Mouse (Mus musculus): ENCODE measurements around the gene Pip5k1b.

The Pip5k1b gene

DNA sequence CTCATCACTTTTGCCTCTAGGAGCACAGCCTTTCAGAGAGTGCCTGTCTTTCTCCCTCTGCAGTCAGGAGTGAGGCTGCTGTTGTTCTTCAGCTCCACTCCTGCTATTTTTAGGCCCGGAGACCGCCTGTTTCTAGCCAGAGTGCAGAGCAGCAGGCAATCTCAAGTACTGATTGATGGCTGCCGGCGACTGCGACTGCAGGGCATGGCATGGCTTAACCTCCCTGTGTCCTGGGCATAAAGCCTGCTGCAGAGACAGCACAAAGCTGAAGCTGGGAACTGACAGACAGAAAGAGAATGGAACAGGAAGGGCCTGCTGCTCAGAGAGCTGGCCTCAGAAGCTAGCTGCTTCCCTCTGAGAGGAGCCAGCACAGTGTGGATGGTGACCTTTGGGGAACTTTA lies 247.4 kb downstream of the Pip5k1b start:
- DNase-seq (ENCODE audit: low read depth, low spot score) = no peak

DNA sequence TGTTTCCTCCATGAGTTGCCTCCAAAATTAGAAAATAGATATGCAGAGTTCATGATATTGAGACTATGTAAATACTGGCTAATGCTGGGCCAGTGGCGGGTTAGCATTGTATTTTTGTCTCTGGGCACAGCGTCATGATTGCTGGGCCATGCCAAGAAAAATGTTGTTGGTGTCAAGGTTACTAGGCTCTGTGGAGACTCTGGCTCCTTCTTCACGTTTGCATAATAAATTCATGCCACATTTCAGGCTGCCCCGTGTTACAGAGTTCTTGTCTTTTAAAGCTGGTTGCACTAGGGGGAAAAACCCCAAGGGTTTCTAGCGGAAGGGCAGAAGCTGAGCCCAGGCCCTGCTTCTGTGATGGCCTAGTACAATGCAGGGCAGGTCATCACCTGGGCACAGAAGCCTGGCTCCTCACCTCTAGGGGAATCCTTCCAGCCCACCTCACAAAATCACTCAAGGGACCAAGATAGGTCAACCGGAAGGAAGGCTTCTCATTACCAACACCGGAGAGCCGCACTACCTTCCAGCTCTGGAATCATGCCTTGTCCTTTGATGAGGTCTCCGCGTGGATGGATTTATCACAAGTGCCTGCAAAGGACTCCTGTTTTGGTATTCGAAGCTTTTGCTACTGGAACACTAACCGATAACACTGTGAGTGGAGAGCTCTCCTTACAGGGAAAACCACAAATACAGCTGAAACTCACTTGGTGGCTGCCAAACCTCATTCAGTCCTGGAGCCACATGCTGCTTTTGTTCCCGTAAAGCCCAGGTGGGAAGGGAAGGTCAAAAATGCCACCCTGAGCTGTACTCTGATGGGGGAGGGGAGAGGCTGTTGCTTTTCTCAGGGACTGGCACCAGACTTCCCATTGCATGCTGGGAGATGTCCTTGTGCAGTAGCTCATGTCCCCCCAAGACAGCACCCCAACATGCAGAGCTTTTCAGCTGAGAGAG lies 248.1 kb downstream of the Pip5k1b start:
- DNase-seq (ENCODE audit: low read depth, low spot score) = no peak

DNA sequence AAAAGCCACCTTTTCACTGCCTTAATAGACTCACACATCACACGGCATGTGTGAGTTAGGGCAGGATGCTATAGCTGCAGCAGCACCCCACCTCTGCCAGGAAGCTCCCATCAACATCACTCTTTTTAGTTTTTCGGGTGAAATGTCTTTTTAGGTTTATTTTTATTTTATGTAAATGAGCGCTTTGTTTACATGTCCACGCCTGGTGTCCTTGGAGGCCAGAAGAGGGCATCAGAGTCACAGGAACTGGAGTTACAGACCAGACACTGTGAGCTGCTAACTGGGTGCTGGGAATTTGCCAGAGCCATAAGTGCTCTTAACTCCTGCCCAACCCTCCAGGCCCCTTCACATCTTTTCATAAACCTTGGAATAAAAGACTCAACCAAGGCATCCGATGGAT lies 249.3 kb downstream of the Pip5k1b start:
- DNase-seq (ENCODE audit: low read depth, low spot score) = no peak

- DNase-seq (ENCODE audit: low read depth, low spot score) = no peak
Measured at GRCm38 (mm10) chr19:24302198-24302597, 253.5 kb downstream of the Pip5k1b start.

- DNase-seq (ENCODE audit: low read depth, low spot score) = no peak
Measured at GRCm38 (mm10) chr19:24301768-24302148, 253.9 kb downstream of the Pip5k1b start.

DNA sequence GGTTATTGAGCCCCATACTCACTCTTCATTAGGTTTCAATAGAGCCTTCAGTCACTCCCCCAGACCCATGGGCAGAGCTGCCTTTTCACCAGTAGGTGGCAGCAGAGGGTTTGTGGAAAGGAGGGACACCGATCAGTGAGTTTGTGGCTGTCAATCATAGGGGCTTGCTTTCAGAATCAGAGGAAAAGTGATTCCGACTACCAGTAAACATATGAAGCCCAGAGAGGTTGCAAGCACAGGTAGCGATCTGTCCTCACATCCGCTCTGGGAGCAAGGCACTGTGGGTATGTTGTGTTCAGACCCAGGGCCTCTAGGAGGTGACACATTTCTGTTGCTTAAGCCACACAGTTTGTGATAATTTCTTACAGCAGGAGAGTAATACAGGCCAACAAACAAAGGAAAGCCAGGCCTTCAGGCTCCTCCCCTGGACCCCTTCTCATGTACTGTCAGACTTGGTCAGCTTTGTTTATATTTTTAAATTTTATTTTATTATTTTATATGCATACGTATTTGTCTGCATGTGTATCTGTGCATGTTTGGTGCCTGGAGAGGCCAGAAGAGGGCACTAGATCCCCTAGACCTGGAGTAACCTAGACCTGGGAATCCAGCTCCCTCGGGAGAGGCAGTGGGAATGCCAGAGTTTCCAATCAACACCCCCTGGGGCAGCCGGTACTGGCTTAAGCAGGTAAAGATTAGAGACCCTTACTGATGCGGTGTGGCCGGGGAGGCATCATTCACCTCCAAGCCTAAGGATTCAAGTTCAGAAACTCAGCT lies 254.5 kb downstream of the Pip5k1b start:
- DNase-seq (ENCODE audit: low read depth, low spot score) = peak; percentile 85

DNA sequence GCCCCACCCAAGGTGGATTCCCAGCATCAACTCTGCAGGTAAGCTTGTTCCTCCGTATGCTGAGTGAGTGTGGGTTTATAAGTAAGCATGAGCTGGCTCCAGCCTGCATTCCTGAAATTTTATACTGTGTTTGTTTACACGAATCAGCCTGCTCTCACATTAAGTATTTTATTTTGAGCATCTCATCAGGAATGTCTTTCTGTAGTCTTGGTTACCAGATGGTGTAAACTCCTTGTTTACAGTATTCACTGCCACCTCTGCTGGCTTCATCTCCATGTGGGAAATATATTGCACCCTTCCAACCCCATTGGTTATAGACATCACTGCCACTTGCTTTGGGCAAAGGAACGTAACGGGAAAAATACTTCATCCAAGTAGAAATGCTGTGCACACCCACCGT lies 262.1 kb downstream of the Pip5k1b start:
- no peak for DNase-seq (ENCODE audit: low read depth, low spot score)

DNA sequence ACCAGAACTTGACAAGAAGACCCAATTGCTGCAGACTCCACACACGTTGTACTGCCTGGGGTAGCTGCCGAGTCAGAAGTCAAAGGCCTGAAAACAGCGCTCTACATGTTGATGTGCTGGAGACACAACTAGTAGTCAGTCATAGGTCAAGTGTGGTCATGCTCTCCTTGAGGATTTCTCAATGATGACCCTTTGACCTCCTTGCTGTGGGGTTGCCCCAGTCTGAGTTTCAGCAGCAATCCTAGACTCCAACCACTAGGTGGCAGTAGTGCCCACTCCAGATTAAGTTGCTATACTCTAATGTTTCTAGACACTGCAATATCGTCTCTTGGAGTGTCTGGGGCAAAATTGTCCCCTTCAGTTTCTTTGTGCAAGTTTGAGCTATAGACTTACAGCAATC lies 271.5 kb downstream of the Pip5k1b start:
- DNase-seq (ENCODE audit: low read depth, low spot score) = peak; percentile 57

DNA sequence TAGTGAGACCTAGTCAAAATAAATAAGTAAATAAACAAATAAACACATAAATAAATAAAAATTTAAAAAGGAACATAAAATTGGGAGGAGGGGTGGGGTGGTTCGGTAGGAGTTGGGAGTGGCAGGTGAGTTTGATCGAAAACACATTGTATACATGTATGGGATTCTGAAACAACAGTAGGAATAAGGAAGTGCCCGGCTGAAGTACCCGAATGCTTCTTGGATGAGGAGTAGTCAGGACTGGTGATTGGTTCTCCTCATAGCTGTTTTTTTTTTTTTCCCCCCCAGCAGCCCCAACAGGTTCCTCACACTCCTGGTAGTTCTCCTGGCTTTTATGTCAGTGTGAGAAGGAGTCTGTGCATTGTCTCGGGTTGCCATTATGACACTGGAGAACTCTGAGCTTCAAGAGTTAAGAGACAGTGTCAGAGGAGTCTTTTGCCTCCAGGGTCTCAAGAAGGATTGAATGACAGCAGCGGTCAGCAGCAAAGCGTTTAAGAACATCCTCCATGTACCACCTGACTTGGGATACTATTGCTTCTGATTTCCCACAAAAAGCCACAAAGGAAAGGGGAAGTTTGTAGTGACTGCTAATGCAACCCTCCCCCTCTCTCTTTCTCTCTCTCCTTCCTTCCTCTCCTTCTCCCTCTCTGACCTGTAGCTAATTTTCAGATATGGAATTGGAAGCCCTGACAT lies 274.2 kb downstream of the Pip5k1b start:
- DNase-seq (ENCODE audit: low read depth, low spot score) = no peak

GRCm38 (mm10) chr19:24280601-24281228 lies 275.0 kb downstream of the Pip5k1b start, which contains the start of gene Fxn:
Gene Fxn (minus strand): TSS chr19:24280605.
- DNase-seq (ENCODE audit: low read depth, low spot score) = no peak

GRCm38 (mm10) chr19:24279706-24280600 lies 275.7 kb downstream of the Pip5k1b start:
- DNase-seq (ENCODE audit: low read depth, low spot score) = peak; percentile 71

- DNase-seq (ENCODE audit: low read depth, low spot score) = no peak
Measured at GRCm38 (mm10) chr19:24278859-24279258, 276.8 kb downstream of the Pip5k1b start.

DNA sequence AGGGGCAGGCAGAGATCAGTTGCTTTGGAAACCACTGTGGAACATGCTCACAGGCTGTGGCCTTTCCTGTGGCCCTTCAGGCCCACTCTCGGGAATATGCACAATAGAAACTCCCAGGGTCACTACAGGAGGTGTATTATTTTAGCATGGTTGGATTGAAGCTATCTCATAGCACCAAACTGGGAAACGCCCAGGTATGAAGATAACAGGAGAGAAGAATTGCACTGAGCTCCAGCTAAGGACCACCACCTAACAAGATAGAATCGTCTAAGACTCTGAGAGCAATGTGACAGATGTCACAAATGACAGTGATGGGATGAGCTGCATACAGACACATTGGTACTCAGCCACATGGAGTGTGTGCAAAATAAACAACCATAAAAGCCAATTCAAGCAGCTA lies 281.4 kb downstream of the Pip5k1b start:
- DNase-seq (ENCODE audit: low read depth, low spot score) = no peak

DNA sequence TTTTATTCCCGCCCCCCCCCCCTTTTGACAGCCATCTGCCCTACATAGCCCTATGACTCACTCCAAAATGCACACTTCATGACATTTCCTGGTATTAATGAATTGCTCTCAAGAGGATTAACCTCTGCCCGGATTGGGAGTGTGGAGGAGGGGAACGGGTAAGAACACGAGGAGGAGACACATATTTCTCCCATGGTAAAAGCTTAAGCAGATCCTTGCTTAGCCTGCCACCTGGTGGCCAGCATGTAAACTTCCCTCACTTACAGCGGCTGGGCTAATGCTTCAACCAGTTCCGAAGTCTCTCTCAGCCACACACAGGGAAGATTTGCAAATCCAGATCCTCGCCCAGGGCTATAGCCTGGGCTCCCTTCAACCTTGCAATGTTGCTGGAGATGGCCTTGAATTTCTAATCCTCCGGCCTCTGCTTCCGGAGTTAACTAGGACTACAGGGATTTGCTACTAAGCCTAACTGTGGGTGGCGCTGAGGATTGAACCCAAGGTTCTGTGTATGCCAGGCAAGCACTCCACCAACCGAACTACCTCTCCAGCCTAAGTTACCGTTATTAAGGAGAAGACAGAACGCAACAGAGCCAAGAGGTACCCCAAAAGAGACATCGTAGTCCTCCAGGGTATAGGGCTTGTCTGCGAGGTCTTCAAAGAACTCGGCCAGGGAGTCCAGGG lies 283.8 kb downstream of the Pip5k1b start:
- DNase-seq (ENCODE audit: low read depth, low spot score) = peak; percentile 93

- DNase-seq (ENCODE audit: low read depth, low spot score) = peak; percentile 60
Measured at GRCm38 (mm10) chr19:24271326-24271725, 284.3 kb downstream of the Pip5k1b start.

GRCm38 (mm10) chr19:24268531-24268930 lies 287.1 kb downstream of the Pip5k1b start:
- no peak for DNase-seq (ENCODE audit: low read depth, low spot score)

- no peak for DNase-seq (ENCODE audit: low read depth, low spot score)
Measured at GRCm38 (mm10) chr19:24266046-24266830, 289.4 kb downstream of the Pip5k1b start.

DNA sequence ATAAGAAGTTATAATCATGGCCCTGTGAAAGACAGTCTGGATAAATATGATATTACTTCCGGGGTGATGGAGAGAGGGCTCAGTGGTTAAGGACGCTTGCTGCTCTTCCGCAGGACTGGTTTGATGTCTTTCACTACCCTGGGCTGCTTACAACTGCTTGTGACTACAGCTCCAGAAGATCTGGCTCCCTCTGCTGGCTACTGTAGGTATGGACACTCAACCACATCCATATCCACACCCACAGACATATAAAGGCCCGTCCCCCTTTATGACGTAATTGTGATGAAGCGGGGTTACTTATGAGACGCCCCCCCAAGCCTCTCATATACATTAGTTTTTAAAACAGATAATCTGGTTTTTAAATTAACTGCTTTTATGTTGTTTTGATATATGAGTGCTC lies 290.7 kb downstream of the Pip5k1b start:
- peak; percentile 71 for DNase-seq (ENCODE audit: low read depth, low spot score)

DNA sequence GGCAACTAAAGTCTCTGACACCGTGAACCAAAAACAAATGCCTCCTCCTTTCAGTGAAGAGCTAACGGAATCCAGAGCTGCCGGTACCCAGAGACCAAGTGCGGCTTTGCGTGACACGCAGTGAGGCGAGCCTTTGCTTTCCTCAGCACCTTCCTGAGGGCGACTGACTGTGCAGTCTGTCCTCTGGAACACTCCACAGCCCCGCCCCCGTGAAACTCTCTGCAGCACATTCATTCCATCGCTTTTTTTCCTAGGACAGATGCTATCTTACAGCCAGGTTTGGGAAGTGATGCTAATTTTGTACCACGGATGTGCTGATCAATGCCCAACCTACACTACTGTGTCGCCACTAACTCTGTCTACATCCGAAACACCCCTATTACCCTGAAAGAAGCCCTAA lies 292.9 kb downstream of the Pip5k1b start:
- DNase-seq (ENCODE audit: low read depth, low spot score) = no peak

Data from retina, postnatal 7 days (tissue).